Mouse (Mus musculus) midbrain, embryonic 12.5 days (tissue): Measurements from ENCODE around the gene Gm17720. TPM values are rescaled to one million over a fixed set of nuclear protein-coding genes. Genes with fewer than 3 reads are reported as not detected.
"Not testable (repeated sequence)": the region's sequence is repeated elsewhere in the genome, so short reads cannot be mapped to it uniquely, and the experiment has no call there.

ENCODE experiments used
- ATAC-seq: fragments of 200-750 bp; cut with Nextera tagmentation; 2 replicates; pipeline ENCODE4 v1.8.0; 2017; ENCODE audit warnings: low read depth, moderate TSS enrichment, moderate library complexity; ENCODE audit not compliant: low FRiP score
- H3K27ac ChIP-seq: fragments of 300-500 bp; sonication (generic); replicated peaks from 2 replicates; pipeline ENCODE4 v1.5.1; 2016; ENCODE audit warnings: mild to moderate bottlenecking
- H3K27me3 ChIP-seq: fragments of 300-500 bp; sonication (generic); 2 replicates; pipeline ENCODE4 v1.6.1; 2016; ENCODE audit warnings: mild to moderate bottlenecking
- H3K36me3 ChIP-seq: fragments of 300-500 bp; sonication (generic); 2 replicates; pipeline ENCODE4 v1.6.1; 2016
- H3K4me1 ChIP-seq: fragments of 300-500 bp; sonication (generic); 2 replicates; pipeline ENCODE4 v1.6.1; 2016
- H3K4me2 ChIP-seq: fragments of 300-500 bp; sonication (generic); replicated peaks from 2 replicates; pipeline ENCODE4 v1.6.1; 2016; ENCODE audit warnings: mild to moderate bottlenecking, moderate library complexity
- H3K4me3 ChIP-seq: fragments of 300-500 bp; sonication (generic); 2 replicates; pipeline ENCODE4 v1.5.1; 2016; ENCODE audit warnings: mild to moderate bottlenecking
- H3K9ac ChIP-seq: fragments of 300-500 bp; sonication (generic); replicated peaks from 2 replicates; pipeline ENCODE4 v1.6.1; 2016; ENCODE audit warnings: mild to moderate bottlenecking, moderate library complexity
- H3K9me3 ChIP-seq: fragments of 300-500 bp; sonication (generic); 2 replicates; pipeline ENCODE4 v1.6.1; 2016; ENCODE audit warnings: mild to moderate bottlenecking
- WGBS: fragments of 180-500 bp; shearing (Covaris S2); methylation state at CpG from one replicate; pipeline ENCODE4 v1.1.7; 2016; 5-methylcytosine and 5-hydroxymethylcytosine counted together
- polyA plus RNA-seq: library from polyadenylated mRNA; unstranded; fragments of >200 nt; fragmentation: Nextera tagmentation; extraction: Ambion mirVana; gene quantifications from 2 replicates; pipeline ENCODE4 v1.2.1, GENCODE M21; 2016

Gm17720 gene
- polyA plus RNA-seq, 1 experiment from 2014 or later, result not detected

- Histone ChIP-seq H3K9ac (no peak overlapping the region), H3K27ac (no peak overlapping the region), H3K4me2 (no peak overlapping the region), H3K4me1 (peaks cover 7% of the 10 kb centered on the region; the same call in 1 of the 2 replicates), H3K36me3 (no peaks in the 10 kb centered on the region), H3K27me3 (no peaks in the 10 kb centered on the region), H3K4me3 (no peak overlapping the region), H3K9me3 (no peaks in the 10 kb centered on the region)
- WGBS, result 73% methylated on average over 2 of the region's 2 CpGs
- ATAC-seq, result no peak
Measured at GRCm38 (mm10) chr8:110036156-110036555, 66.4 kb downstream of the Gm17720 start.

GRCm38 (mm10) chr8:110034331-110034730, 68.2 kb downstream of the Gm17720 start:
- Histone ChIP-seq H3K4me3 (no peak overlapping the region), H3K27ac (no peak overlapping the region), H3K9ac (no peak overlapping the region), H3K4me1 (peaks cover 7% of the 10 kb centered on the region; the same call in 1 of the 2 replicates), H3K27me3 (no peaks in the 10 kb centered on the region), H3K4me2 (no peak overlapping the region), H3K36me3 (no peaks in the 10 kb centered on the region), H3K9me3 (no peaks in the 10 kb centered on the region)
- ATAC-seq, result no peak
- WGBS, result 57% methylated on average over 4 of the region's 4 CpGs

GRCm38 (mm10) chr8:110033771-110034170, 68.8 kb downstream of the Gm17720 start:
- 40% methylated on average over 8 of the region's 8 CpGs for WGBS
- H3K9me3 ChIP-seq, ATAC-seq, H3K4me3 ChIP-seq, H3K4me1 ChIP-seq, H3K36me3 ChIP-seq, H3K27me3 ChIP-seq, H3K27ac ChIP-seq, H3K9ac ChIP-seq, H3K4me2 ChIP-seq: not testable (repeated sequence)

Other genes starting within 250 kb of the Gm17720 start
- 3.9 and 4.1 TPM in 2 replicates for gene Phlpp2, start 234.2 kb downstream of the Gm17720 start, polyA plus RNA-seq
- gene Marveld3, start 140.6 kb downstream of the Gm17720 start, polyA plus RNA-seq, result 0.68 and 1.0 TPM in 2 replicates
- not detected in 2 replicates for gene Tat, start 112.3 kb downstream of the Gm17720 start, polyA plus RNA-seq
- gene Chst4, start 63.0 kb downstream of the Gm17720 start, polyA plus RNA-seq, result not detected in 2 replicates
- 13.6 and 15.5 TPM in 2 replicates for gene Zfp612, start 23.0 kb downstream of the Gm17720 start, polyA plus RNA-seq
- gene Gm21964, start 1.5 kb downstream of the Gm17720 start, polyA plus RNA-seq, result not detected in 2 replicates
- 7.2 and 10.9 TPM in 2 replicates for gene Calb2, start 65.5 kb upstream of the Gm17720 start, polyA plus RNA-seq
- 11.8 and 13.6 TPM in 2 replicates for gene Cmtr2, start 112.9 kb upstream of the Gm17720 start, polyA plus RNA-seq
- gene Hydin, start 164.2 kb upstream of the Gm17720 start, polyA plus RNA-seq, result 0.03 and 0.05 TPM in 2 replicates